Mouse (Mus musculus) heart, postnatal 4 days (tissue): ENCODE measurements at regions not wholly inside any gene's neighbourhood (a gene's known extent, or its start where the extent isn't known, plus 50 kb on each side); places are given as distances from the start of the nearest gene placed in this dataset.

Experiments used
- DNase-seq: peaks from one replicate; pipeline ENCODE4 v3.0.0; 2021

- peak; percentile 11 for DNase-seq
Measured at GRCm38 (mm10) chr13:51899319-51900042, 53.0 kb downstream of the Gadd45g start.

DNA sequence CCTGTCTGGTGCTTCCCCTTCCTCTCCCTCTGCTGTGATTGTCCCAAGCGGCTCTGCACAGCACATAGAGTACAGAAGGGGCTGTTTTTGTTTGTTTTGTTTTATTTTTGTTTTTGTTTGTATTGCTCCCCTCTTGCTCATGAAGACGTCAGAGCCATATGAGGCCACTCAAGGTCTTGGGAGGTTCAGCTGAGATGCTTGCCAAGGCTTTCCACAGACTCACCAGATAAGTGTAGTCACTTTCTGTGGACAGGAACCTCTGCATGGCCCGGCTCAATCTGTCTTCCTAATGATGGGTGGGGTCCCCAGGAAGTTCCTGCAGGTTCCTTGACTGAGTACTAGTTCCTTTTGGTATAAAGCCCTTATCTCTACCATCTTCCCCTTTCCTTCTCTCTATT, 53.6 kb downstream of the Gadd45g start:
- DNase-seq: no peak

DNA sequence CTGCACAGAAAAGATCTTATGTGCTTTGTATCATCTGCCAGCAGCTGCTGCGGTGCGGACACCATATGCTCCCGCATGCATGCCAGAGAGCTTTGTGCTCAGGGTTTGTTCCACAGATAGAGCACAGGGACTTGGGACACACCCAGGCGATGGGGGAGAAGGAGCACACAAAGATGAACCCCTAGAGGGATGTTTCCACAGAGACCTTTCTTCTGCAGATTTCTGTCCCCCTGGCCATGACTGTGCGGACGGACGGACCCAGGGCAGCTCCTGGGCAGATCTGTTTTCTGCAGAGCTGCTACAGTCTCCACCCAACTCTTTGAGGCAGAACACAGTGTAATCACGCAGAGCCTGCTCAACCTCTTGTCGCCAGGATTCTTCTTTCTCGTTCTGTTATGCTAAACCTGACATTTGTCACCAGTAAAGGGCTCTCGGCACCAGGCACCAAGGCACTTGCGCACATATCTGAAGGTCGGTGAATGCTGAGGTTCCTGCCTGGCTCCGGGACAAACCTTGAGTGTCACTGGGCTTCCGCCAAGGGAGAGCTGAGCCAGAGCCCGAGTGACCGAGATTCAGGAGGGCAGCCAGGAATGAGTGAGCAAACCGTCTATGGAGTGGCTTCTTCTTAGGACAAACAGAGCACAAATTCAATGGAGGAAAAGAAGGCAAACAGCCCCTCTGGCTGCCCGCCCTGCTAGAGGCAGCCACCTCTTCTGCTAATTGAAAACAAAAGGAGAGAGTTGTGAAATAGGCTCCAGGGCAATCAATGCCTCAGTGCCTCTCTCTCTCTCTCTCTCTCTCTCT, 56.2 kb downstream of the Gadd45g start:
- DNase-seq: peak; percentile 95

- DNase-seq: peak; percentile 54
Measured at GRCm38 (mm10) chr13:51903324-51903939, 57.0 kb downstream of the Gadd45g start.

DNA sequence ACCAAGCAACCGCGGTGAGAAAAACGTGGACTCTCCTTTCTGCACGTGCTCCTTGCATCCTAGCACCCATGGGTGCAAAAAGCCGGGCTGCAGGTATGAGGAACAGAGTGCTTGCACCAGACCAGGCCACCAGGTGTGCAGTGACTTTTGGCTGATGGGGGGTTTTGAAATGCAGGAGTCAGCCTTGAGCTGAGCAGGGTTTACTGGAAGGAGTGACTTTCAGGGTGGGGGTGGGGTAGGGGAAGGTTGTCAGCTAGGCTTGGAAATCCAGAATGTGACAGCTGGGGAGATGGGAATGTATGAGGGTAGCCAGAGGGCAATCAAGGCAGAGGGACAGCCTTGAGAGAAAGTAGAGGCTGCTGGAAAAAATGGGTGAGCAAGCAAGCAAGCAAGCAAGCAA, 58.8 kb downstream of the Gadd45g start:
- DNase-seq: no peak

GRCm38 (mm10) chr13:51906103-51906502, 59.6 kb downstream of the Gadd45g start:
- DNase-seq: no peak

DNA sequence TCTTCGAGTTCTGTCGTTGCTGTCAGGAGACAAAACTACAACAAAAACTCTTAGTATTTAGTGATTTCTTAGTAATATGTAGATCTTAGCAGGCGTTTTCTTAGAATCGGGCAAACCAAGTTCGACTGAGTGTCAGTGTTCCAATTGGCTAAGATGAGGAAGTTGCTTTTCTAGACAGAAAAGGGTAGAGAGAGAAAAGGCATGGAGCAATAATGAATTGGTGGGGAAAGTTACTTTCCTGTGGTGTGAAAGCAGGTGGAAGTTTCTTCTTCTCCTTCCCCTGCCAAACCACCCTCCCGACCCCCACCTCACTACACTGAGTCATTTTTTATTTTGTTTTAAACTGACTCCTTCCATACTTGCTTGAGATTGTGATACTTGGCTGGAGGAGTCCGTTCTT, 62.0 kb downstream of the Gadd45g start:
- no peak for DNase-seq

DNA sequence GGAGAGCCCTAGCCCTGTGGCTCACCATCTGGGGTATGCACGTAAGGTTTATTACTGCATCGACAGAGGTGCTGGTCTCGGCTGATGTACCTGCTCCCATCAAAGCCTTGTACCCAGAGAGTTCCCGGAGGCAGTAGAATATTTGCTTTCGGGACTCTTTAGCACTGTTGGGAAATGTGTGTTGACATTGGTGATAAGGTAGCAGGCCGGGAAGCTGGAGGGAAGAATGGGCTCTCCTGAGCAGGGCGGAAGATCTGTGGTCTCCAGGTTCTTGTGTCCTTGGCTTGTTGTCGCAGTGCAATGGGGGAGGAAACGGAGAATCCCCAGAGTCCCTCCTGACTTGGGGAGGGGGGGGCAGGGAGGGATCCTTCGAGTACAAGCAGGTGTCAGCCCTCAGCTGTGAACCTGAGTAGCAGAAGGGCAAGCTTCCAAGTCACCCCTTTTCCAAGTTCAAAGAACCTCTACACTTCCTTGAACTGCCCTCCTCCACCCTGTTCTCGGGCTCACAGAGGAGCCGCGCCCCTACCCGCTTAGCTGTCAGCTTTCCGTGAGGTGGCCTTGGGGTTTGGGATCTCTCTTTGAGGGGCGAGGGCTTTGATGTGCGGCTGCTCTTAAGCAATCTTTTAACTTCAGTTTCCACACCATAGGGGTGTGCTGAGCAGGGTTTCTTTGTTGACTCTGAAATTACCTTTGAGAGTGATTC, 65.0 kb downstream of the Gadd45g start:
- DNase-seq: no peak

DNA sequence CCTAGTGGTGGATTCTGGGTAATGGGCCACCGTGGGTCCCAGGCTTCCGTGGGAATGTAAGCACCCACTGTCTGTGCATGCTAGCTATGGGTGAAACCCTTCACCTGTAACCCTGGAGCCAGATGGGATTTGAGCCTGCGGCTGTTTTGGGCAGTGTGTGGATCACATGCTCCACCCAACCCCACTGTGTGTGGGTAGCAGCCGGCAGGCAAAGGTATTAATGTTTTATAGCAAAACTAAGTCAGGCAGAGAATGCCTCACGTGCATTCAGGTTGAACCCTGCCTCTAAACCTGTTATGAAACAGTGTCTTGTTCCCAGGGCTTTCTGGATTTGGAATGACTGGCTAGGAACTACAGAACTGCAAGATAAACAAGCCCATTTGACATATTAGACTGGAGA, 66.0 kb downstream of the Gadd45g start:
- DNase-seq: no peak

GRCm38 (mm10) chr13:51912994-51913393, 66.5 kb downstream of the Gadd45g start:
- DNase-seq: no peak

GRCm38 (mm10) chr13:51916666-51917240, 70.3 kb downstream of the Gadd45g start:
- DNase-seq: no peak

GRCm38 (mm10) chr13:51917658-51918057, 71.2 kb downstream of the Gadd45g start:
- no peak for DNase-seq

DNA sequence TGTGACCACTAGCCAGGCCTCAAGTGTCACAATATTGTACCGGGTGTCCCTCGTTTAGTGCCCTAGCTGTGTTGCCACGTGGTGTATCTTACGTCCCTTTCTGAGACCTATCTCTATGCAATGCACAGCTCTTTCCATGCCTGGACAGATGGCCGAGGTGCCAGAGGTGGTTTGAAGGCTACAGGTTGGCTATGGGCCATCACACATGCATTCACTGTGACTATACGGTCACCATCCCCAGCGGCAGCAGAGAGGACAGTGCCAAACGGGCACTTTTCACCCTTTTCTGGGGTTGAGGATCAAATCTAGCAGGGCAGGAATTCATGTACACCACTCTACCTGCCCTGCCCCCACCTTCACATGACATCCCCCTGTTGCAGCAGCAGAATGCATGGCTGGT, 71.6 kb downstream of the Gadd45g start:
- DNase-seq: no peak

DNA sequence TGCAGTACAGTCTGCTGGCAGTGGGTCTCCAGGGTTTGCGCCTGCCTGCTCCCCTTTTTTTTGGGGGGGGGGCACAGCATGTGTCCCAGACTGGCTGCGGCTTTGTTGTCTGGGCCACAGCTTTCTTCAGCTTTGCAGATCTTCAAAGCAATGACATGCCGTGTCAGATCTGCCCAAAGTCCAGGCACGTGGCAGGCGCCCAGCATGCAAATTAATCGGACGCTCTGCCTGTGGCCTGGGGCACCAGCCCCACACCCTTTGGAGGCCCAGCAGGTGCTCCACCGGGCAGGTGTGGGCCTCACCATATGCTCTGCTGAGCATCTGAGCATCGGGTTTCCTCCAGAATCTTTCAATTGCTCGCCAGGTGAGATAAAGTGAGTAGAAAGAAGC, 72.3 kb downstream of the Gadd45g start:
- DNase-seq: no peak

GRCm38 (mm10) chr13:51919171-51919793, 72.8 kb downstream of the Gadd45g start:
- DNase-seq: no peak

DNA sequence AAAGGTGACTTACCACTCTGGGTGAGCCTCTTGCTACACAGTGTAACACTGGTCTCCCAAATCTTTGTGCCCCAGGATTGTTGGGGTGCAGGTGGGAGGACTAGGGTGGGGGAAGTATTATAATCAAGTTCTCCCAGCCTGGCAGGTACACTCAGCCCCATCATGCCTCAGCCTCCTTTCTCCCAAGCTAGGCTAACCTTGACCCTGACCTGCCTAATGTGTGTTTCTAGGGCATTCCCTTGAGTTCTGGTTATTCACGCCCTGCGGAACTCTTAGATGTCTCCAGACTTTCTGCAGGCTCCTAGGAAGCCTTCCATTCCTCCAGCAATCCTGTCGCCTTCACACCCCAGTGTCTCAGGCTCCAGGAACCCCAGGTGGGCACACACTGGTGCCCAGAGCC, 73.5 kb downstream of the Gadd45g start:
- no peak for DNase-seq

- DNase-seq: no peak
Measured at GRCm38 (mm10) chr13:51920511-51921351, 74.3 kb downstream of the Gadd45g start.

GRCm38 (mm10) chr13:51921550-51921949, 75.1 kb downstream of the Gadd45g start:
- no peak for DNase-seq

DNA sequence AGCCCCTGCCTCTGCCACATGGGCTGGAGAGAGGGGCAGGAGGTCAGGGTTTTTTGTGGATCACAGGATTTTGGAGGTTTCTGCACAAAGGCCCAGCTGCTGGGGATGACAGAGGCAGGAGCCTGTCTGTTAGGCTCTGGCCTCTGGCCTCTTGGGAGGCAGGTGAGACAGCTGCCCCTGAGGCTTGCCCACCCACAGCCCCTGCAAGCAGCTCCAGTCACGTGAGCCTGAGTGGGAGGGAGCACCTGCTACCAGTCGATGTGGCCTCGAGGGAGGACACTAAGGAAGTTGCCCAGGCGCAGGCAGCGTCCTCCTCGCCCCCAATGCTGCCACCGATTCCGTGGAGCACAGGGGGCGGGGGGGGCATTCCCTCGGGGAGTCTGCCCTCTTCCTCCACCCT, 80.3 kb downstream of the Gadd45g start:
- no peak for DNase-seq

DNA sequence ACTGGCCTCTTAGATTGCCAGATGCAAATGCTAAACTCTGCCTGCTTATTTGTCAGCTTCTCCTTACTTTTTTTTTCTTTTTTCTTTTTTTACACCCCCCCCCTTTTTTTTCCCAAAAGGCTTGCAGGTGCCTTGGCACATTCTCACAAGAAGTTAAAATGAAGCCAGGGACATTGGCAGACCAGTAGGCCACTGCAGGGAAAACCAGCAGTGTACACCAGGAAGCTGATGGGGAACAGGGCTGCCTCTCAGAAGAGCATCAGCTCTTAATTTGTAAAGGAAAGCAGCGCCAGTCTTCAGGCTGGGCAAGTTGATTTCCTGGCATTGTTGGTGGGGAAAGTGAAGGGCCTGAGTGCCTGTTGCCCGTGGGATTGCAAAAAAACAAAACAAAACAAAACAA, 83.3 kb downstream of the Gadd45g start:
- DNase-seq: no peak

GRCm38 (mm10) chr13:51930301-51930747, 83.8 kb downstream of the Gadd45g start:
- DNase-seq: peak; percentile 39
